Mouse (Mus musculus): ENCODE results near the gene Ltbp4.

Gene Ltbp4

DNA sequence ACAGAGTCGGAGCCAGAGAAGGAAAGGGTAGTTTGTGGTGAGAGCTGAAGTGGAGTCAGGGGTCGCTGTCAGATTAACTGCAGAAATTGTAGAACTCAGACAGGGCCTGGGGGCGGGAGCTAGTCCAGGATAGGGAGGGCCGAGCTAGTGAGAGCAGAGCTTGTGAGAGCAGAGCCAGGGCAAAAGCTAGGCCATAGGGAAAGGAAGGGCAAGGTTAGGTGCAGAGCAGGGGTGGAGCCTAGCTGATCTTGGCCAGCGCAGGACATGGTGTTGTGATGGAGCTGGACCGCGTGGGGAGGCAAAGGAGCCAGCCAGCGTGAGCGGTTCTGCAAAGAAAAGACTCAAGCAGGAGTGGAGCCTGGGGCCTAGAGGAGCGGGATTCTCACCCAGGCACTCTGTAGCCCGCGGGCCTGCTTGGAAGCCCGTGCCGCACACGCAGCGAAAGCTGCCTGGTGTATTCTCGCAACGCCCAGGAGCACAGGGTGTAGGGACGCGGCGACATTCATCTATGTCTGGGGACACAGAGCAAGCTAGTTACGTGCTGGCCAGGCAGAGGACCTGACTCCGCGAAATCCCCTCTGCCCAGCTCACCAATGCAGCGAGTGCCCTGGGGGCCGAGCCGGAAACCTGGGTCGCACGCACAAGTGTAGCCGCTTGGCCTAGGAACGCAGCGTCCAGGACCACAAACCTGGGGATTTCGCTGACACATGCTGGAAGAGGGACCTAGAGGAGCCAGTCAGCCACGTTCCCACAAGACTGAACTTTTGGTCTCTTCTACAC lies 11.2 kb downstream of the Ltbp4 start:
- peak; percentile 72 for DNase-seq

DNA sequence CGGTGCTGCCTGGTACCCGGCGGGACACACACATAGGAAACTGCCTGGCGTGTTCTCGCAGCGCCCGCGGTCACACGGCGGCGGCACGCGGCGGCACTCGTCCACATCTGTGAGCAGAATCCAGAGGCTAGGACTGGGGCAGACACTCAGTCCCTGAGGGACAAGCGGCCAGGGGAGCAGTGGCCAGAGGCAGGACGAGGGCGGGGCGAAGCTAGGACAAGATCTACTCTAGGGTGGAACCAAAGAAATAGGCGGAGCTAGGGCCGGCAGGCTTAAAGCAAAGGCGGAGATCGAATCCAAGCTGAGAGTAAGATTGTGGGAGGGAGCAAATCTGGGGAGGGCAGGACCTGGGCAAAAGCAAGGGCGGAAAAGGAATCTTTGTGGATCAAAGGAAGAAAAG lies 11.8 kb downstream of the Ltbp4 start:
- DNase-seq: peak; percentile 89

DNA sequence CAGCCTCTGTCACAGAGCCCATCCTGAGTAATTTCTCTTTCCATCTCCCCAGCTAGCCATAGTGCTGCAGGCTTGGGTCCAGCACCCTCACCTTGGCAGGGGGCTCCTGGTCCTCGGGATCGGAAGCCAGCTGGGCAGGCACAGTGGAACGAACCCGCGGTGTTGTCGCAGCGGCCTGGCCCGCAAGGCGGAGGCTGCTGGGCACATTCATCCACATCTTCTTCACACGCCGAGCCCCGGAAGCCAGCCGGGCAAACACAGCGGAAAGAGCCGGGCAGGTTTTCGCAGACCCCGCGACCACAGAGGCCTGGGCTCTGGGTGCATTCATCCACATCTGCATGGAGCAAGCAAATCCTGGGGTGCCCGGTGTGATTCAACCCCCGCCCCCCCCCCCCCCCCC lies 12.6 kb downstream of the Ltbp4 start:
- DNase-seq: no peak

DNA sequence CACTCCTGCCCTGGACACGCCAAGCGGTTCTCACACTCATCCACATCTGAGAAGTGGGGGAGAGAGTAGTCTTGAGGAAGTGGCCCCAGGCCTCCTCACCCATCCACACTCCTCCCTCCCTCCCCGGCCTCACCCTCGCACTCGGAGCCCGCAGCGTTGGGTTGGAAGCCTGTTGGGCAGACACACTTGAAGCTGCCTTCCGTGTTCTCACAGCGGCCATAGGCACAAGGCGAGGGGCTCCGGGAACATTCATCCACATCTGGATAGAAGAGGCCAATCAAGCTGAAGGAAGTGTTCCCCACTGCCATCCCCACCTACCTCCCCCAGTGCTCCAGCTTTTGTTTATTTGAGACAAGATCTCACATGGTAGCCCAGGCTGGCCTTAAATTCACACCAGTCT lies 13.3 kb downstream of the Ltbp4 start:
- DNase-seq: no peak

GRCm38 (mm10) chr7:27323001-27323400 lies 14.5 kb downstream of the Ltbp4 start:
- no peak for DNase-seq

GRCm38 (mm10) chr7:27322291-27322690 lies 15.2 kb downstream of the Ltbp4 start:
- DNase-seq: no peak

- DNase-seq: no peak
Observed at GRCm38 (mm10) chr7:27319411-27319810, 18.1 kb downstream of the Ltbp4 start.

- no peak for DNase-seq
Observed at GRCm38 (mm10) chr7:27315958-27316357, 21.5 kb downstream of the Ltbp4 start.

GRCm38 (mm10) chr7:27314393-27314792 lies 23.1 kb downstream of the Ltbp4 start:
- DNase-seq: no peak

GRCm38 (mm10) chr7:27311651-27312284 lies 25.7 kb downstream of the Ltbp4 start:
- no peak for DNase-seq

DNA sequence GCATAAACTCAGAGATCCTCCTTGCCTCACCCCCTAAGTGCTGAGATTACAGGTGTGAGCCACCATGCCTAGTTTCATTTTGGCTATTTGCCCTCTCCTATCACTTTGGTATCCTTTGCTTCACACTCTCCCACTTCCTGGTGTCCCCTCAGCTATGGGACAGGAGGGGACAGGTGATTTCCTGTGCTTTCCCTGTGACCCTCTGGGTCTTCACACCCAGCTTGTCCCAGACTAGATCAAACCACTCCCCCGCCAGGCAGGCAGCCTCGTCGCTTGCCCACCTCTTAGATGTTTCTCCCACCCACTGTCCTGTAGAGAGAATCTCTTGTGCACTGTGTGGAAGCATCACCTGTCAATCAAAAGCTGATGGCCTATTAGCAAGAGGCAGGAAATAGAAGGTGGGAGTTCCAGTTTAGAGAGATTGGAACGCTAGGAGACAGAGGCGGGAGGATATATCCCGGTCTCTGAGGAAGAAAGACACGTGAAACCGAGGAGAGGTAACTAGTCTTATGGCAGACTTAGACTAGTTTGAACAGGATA lies 26.4 kb downstream of the Ltbp4 start:
- no peak for DNase-seq

- DNase-seq: peak; percentile 68
Observed at GRCm38 (mm10) chr7:27310306-27310705, 27.2 kb downstream of the Ltbp4 start.

DNA sequence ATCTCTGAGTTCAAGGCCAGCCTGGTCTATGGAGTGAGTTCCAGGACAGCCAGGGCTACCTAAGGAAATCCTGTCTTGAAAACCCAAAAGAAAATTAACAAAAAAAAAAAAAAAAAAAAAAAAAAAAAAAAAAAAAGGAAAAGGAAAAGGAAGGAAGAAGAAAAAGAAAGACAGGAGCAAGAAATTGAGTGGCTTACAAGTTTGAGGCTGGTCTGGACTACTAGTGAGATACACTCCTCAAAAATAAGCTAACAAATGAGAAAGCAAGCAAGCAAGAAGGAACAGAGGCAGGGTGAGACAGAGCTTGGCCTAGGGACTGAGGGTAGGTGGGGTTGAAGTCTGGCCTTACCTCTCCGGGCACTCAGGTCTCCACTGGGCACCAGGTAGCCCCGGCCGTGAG lies 27.7 kb downstream of the Ltbp4 start:
- DNase-seq: no peak

GRCm38 (mm10) chr7:27308821-27309549 lies 28.5 kb downstream of the Ltbp4 start:
- peak; percentile 72 for DNase-seq

DNA sequence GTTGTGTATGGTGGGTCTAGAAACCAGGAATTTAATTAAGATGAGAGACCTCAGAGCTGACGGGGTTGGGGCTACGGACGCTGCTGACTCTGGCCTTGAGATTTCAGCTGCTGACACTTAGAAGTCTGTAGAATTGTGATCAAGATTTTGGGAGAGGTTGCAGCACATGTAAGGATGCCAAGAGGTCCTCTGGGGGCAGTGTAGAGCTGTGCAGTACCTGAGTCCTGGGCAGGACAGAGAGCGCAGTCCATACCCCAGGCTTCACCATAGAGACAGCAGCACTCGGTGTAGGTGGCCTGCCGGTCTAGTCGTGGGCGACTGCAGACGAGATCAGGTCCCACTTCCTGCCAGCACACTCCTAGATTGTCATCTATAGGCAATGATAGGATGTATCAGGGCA lies 29.9 kb downstream of the Ltbp4 start:
- peak; percentile 43 for DNase-seq

DNA sequence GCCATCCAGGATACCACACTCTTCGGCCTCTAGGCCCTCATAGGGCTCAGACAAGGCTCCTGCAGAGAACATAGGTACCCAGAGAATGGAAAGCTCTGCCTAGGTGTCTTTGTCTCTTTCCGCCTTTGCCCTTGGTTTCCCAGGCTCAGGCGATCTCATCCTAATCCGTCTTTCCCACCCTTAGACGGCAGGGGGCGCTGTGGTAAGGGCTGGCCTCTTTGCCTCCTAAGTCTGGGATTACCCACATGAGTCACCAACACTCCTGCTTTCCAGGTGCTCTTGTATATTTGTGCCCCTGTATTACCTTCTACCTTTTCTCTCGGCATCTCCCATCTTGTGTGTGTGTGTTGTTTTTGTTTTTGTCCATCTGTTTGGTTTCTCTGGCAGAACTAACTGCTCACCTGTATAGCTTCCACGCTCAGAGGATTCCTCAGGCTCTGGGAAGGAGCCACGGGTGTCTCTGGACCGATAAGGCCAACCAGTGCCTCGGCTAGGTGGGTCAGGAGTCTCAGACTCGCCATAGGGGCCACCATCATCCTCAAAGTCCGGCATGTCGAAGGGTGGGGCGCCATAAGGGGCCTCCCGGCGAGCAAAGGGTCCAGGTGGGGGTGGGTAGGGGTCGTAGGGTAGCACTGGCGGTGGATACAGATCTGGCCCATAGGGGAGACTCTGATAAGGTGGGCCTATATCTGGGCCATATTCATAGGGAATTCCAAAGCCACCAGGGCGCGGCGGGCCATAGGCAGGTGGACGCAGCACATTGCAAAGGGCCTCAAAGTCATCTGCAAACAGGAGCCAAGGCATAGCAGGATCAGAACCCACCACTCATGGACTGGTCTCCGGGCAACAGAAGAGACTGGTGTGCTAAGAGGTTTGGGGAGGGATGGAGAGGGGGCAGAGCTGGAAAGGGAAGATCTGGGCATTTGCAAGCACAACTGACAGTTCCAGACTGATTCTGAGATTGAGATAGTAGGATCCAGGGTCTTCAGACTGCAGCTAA lies 31.0 kb downstream of the Ltbp4 start:
- DNase-seq: peak; percentile 74

DNA sequence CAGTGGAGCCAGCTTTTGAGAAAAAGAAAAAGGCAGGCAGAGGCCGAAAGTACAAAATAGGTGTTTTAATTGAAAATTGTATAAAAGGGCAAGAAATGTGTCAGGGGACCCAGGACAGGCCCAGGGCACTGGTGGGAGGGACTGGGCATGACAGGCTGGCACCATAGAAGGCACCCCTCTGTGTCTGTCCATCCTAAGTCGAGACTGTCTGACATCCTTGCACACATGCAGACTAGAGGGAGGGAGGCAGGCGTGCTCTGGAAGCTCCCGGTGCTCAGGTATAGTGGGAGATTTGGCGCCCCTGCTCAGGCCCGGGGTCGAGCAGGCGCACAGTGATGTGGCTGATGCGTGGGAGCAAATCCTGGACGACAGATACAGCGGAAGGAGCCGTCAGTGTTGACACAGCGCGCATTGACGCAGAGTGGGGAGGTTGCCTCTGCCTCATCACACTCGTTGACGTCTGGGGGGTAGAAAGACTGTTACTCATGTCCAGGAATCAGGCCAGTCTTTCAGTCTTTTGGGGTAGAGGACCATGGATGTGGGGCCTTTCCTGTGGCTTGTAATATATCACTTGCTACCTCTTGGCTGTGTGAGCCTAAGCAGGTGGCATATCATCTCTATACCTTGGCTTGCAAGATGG lies 32.3 kb downstream of the Ltbp4 start:
- DNase-seq: no peak

DNA sequence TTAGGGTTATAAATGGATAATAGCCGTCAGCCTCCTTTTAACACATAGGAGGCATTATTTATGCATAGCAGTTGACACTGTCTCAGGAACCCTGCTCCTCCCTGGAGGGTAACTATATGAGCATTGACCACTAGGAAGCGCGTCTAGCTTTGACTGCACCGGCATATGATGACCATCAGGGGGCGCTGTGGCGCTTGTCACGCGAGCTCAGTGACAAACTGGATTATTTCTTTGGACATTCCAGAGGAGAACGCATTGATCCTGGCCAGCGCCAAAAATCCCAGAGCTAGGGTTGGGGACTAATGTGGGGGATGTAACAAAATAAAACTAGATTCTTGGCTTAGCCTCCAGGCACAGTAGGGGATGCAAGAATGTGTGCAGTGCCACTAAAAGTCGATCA lies 35.3 kb downstream of the Ltbp4 start:
- peak; percentile 87 for DNase-seq

DNA sequence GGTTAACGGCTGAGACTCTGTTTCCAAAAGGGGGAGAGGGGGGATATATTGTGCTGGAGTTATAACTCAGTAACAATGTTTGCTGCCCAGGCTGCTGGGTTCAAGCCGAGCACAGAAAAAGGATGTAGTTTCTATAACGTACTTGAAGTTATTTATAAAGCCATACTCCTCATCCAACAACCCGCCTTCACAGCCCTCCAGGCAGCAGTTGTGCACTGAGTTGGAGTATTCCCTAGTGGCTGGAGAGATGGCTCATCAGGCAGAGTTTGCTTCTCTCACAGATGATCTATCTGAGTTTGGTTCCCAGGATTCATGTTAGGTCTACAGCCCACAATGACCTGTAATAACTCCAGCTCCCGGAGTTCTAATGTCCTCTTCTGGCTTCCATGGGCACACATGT lies 36.7 kb downstream of the Ltbp4 start:
- DNase-seq: no peak

- DNase-seq: no peak
Observed at GRCm38 (mm10) chr7:27300351-27300750, 37.1 kb downstream of the Ltbp4 start.

GRCm38 (mm10) chr7:27298816-27299215 lies 38.7 kb downstream of the Ltbp4 start:
- no peak for DNase-seq
